ENCODE assay signal across 14 mouse cellular contexts in genomic region chr5:112216335-112216734, GRCm38 (mm10). TPM values are rescaled to one million over a fixed set of nuclear protein-coding genes. Genes with fewer than 3 reads are reported as not detected.
A peak's percentile ranks its signal among the peaks of the same experiment; 100 is the strongest.
DNase-seq lines count a peak whose midpoint lies in the region; ATAC-seq and TF ChIP-seq lines count a peak whose summit lies in the region.
"Had no signal": no experiment of that assay in that cellular context is flagged by ENCODE, and none has a peak within 500 bp of the region (broad histone marks: within the 10 kb centered on the region; RNA-seq: fewer than 3 reads in every experiment).

No protein-coding gene starts in this region.

- ATAC-seq in embryonic facial prominence, embryonic 12.5 days (ENCODE audit: insufficient number of reproducible peaks, insufficient read depth, low FRiP score, low TSS enrichment), result no peak
- ATAC-seq in forebrain, embryonic 12.5 days (ENCODE audit: low FRiP score), result no peak
- no peak for ATAC-seq in hindbrain, embryonic 15.5 days (ENCODE audit: low FRiP score, low read depth)
- ATAC-seq in midbrain, embryonic 15.5 days (replicated peaks), result no peak
- no peak for ATAC-seq in intestine, postnatal 0 days

- no peaks in the 10 kb centered on the region for H3K36me3 ChIP-seq in embryonic facial prominence, embryonic 12.5 days
- peaks cover 40% of the 10 kb centered on the region for H3K36me3 ChIP-seq in forebrain, embryonic 12.5 days (replicated peaks)
- H3K36me3 ChIP-seq in hindbrain, embryonic 15.5 days, result peaks cover 17% of the 10 kb centered on the region
- H3K36me3 ChIP-seq in midbrain, embryonic 15.5 days (replicated peaks), result peaks cover 14% of the 10 kb centered on the region; the same call in 1 of the 2 replicates
- no peaks in the 10 kb centered on the region for H3K36me3 ChIP-seq in intestine, postnatal 0 days (ENCODE audit: control insufficient read depth, insufficient read depth)
- H3K36me3 ChIP-seq: embryonic facial prominence, embryonic 13.5 days; stomach, embryonic 15.5 days had no signal

- DNase-seq in thymus, postnatal 0 days (ENCODE audit: low spot score), result no peak
- no peak for DNase-seq in embryo, embryonic 10 days (ENCODE audit: low spot score)
- DNase-seq: cerebellum, adult 9-10 months; heart, adult 18-20 months; heart, postnatal 14 days; kidney, adult 8-10 months had no signal

- peaks cover 25% of the 10 kb centered on the region for H3K4me1 ChIP-seq in embryonic facial prominence, embryonic 12.5 days
- peaks cover 91% of the 10 kb centered on the region for H3K4me1 ChIP-seq in forebrain, embryonic 12.5 days
- H3K4me1 ChIP-seq in hindbrain, embryonic 15.5 days (replicated peaks), result peaks cover 76% of the 10 kb centered on the region
- H3K4me1 ChIP-seq in midbrain, embryonic 15.5 days, result peaks cover 88% of the 10 kb centered on the region
- H3K4me1 ChIP-seq in intestine, postnatal 0 days (replicated peaks; ENCODE audit: control insufficient read depth, insufficient read depth, low read length), result 0 out of 2 replicates have a peak, but pooled peaks cover 3% of the 10 kb centered on the region

- H3K4me2 ChIP-seq in embryonic facial prominence, embryonic 12.5 days (replicated peaks), result no peak overlapping the region
- no peak overlapping the region for H3K4me2 ChIP-seq in forebrain, embryonic 12.5 days
- H3K4me2 ChIP-seq in hindbrain, embryonic 15.5 days, result no peak overlapping the region
- H3K4me2 ChIP-seq in midbrain, embryonic 15.5 days, result no peak overlapping the region
- no peak overlapping the region for H3K4me2 ChIP-seq in intestine, postnatal 0 days (replicated peaks; ENCODE audit: low read depth)

- 70% methylated on average over 7 of the region's 7 CpGs for WGBS in embryonic facial prominence, embryonic 12.5 days
- 55% methylated on average over 7 of the region's 7 CpGs for WGBS in forebrain, embryonic 12.5 days
- 59% methylated on average over 6 of the region's 7 CpGs for WGBS in hindbrain, embryonic 15.5 days
- 64% methylated on average over 5 of the region's 7 CpGs for WGBS in midbrain, embryonic 15.5 days
- 77% methylated on average over 7 of the region's 7 CpGs for WGBS in intestine, postnatal 0 days

- peak overlapping the region; percentile 52 for H3K27ac ChIP-seq in embryonic facial prominence, embryonic 12.5 days
- H3K27ac ChIP-seq in forebrain, embryonic 12.5 days, result peak overlapping the region; percentile 85
- H3K27ac ChIP-seq in hindbrain, embryonic 15.5 days (replicated peaks), result peak overlapping the region; percentile 80
- peak overlapping the region; percentile 83 for H3K27ac ChIP-seq in midbrain, embryonic 15.5 days
- H3K27ac ChIP-seq in intestine, postnatal 0 days (ENCODE audit: low read depth, low read length), result no peak overlapping the region

- H3K4me3 ChIP-seq in embryonic facial prominence, embryonic 12.5 days, result no peak overlapping the region
- H3K4me3 ChIP-seq in forebrain, embryonic 12.5 days (replicated peaks), result no peak overlapping the region
- H3K4me3 ChIP-seq in hindbrain, embryonic 15.5 days, result no peak overlapping the region
- H3K4me3 ChIP-seq in midbrain, embryonic 15.5 days, result no peak overlapping the region
- no peak overlapping the region for H3K4me3 ChIP-seq in intestine, postnatal 0 days (ENCODE audit: low read depth, low read length)
- H3K4me3 ChIP-seq: embryonic facial prominence, embryonic 13.5 days had no signal

- 0 out of 2 replicates have a peak, but pooled peaks cover 3% of the 10 kb centered on the region for H3K27me3 ChIP-seq in embryonic facial prominence, embryonic 12.5 days
- no peaks in the 10 kb centered on the region for H3K27me3 ChIP-seq in forebrain, embryonic 12.5 days
- no peaks in the 10 kb centered on the region for H3K27me3 ChIP-seq in hindbrain, embryonic 15.5 days
- no peaks in the 10 kb centered on the region for H3K27me3 ChIP-seq in midbrain, embryonic 15.5 days (replicated peaks)
- no peaks in the 10 kb centered on the region for H3K27me3 ChIP-seq in intestine, postnatal 0 days (replicated peaks; ENCODE audit: control insufficient read depth, insufficient read depth, low read length)
- H3K27me3 ChIP-seq: stomach, embryonic 15.5 days had no signal

- no peak overlapping the region for H3K9ac ChIP-seq in embryonic facial prominence, embryonic 12.5 days
- H3K9ac ChIP-seq in forebrain, embryonic 12.5 days, result peak overlapping the region; percentile 29; the same call in 1 of the 2 replicates
- no peak overlapping the region for H3K9ac ChIP-seq in hindbrain, embryonic 15.5 days
- no peak overlapping the region for H3K9ac ChIP-seq in midbrain, embryonic 15.5 days
- H3K9ac ChIP-seq in intestine, postnatal 0 days (ENCODE audit: low read depth, low read length), result no peak overlapping the region
- H3K9ac ChIP-seq: lung, embryonic 14.5 days; stomach, embryonic 15.5 days had no signal

- no peaks in the 10 kb centered on the region for H3K9me3 ChIP-seq in embryonic facial prominence, embryonic 12.5 days
- H3K9me3 ChIP-seq in forebrain, embryonic 12.5 days, result no peaks in the 10 kb centered on the region
- H3K9me3 ChIP-seq in hindbrain, embryonic 15.5 days, result no peaks in the 10 kb centered on the region
- H3K9me3 ChIP-seq in midbrain, embryonic 15.5 days, result no peaks in the 10 kb centered on the region
- H3K9me3 ChIP-seq in intestine, postnatal 0 days (ENCODE audit: control insufficient read depth), result no peaks in the 10 kb centered on the region
- H3K9me3 ChIP-seq: embryonic facial prominence, embryonic 13.5 days; stomach, embryonic 15.5 days had no signal

- TF ChIP-seq CTCF in intestine, postnatal 0 days (IDR thresholded peaks at IDR 0.05; ENCODE audit: low read depth), result no peak

RNA-seq across cellular contexts. Expression of gene Cryba4, which starts 36.0 kb away (rescaled TPM):
- polyA plus RNA-seq in embryonic facial prominence, embryonic 12.5 days (2016; fragmentation: Nextera tagmentation; extraction: Ambion mirVana), result 11.0 and 20.1 TPM in 2 replicates
- 1.2 and 1.4 TPM in 2 replicates for polyA plus RNA-seq in forebrain, embryonic 12.5 days (2016; fragmentation: Nextera tagmentation; extraction: Ambion mirVana)
- 1.4 and 1.5 TPM in 2 replicates for polyA plus RNA-seq in hindbrain, embryonic 15.5 days (2015; fragmentation: Nextera tagmentation; extraction: Ambion mirVana)
- 0.93 and 1.4 TPM in 2 replicates for polyA plus RNA-seq in midbrain, embryonic 15.5 days (2015; fragmentation: Nextera tagmentation; extraction: Ambion mirVana)
- polyA plus RNA-seq in thymus, postnatal 0 days (2015; fragmentation: Nextera tagmentation; extraction: Ambion mirVana), result 1.2 and 1.8 TPM in 2 replicates
- polyA plus RNA-seq in intestine, postnatal 0 days (2015; fragmentation: Nextera tagmentation; extraction: Ambion mirVana), result 1.1 and 1.3 TPM in 2 replicates

RNA-seq across cellular contexts. Expression of gene Crybb1, which starts 39.3 kb away (rescaled TPM):
- polyA plus RNA-seq in embryonic facial prominence, embryonic 12.5 days (2016; fragmentation: Nextera tagmentation; extraction: Ambion mirVana), result 46.2 and 95.4 TPM in 2 replicates
- 1.2 and 1.3 TPM in 2 replicates for polyA plus RNA-seq in forebrain, embryonic 12.5 days (2016; fragmentation: Nextera tagmentation; extraction: Ambion mirVana)
- 3.9 and 5.3 TPM in 2 replicates for polyA plus RNA-seq in hindbrain, embryonic 15.5 days (2015; fragmentation: Nextera tagmentation; extraction: Ambion mirVana)
- polyA plus RNA-seq in midbrain, embryonic 15.5 days (2015; fragmentation: Nextera tagmentation; extraction: Ambion mirVana), result 4.3 and 4.8 TPM in 2 replicates
- 0.49 and 0.74 TPM in 2 replicates for polyA plus RNA-seq in thymus, postnatal 0 days (2015; fragmentation: Nextera tagmentation; extraction: Ambion mirVana)
- polyA plus RNA-seq in intestine, postnatal 0 days (2015; fragmentation: Nextera tagmentation; extraction: Ambion mirVana), result 0.22 and 0.34 TPM in 2 replicates
